ENCODE assay signal across 22 mouse cellular contexts in the genomic region with DNA sequence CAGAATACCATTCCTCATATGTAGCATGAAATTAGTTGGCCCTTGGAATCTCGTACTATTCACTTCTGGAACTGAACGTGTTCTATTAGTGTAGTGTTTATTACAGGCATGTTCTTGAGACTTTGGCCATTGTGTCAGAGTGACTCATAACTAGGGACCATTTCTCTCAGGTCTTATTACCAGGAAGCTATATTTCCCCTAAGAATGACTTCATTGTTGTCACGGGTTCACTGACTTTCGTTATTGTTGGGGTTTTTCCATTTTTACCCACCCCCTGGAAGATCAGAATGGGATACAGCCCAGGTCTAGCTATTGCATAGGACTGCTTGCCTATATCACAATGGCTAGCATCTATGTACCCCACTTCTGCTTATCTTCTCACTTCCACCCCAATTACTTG. TPM values are rescaled to one million over a fixed set of nuclear protein-coding genes. Genes with fewer than 3 reads are reported as not detected.
A peak's percentile ranks its signal among the peaks of the same experiment; 100 is the strongest.
DNase-seq lines count a peak whose midpoint lies in the region; ATAC-seq and TF ChIP-seq lines count a peak whose summit lies in the region.
"Had no signal": no experiment of that assay in that cellular context is flagged by ENCODE, and none has a peak within 500 bp of the region (broad histone marks: within the 10 kb centered on the region; RNA-seq: fewer than 3 reads in every experiment).

No protein-coding gene starts in this region.

- H3K27ac ChIP-seq in heart, embryonic 16.5 days (ENCODE audit: low read length): no peak overlapping the region
- H3K27ac ChIP-seq in bone marrow macrophage, adult 2 months (ENCODE audit: insufficient read depth, low read depth, low read length): peak overlapping the region; percentile 85
- H3K27ac ChIP-seq in intestine, postnatal 0 days (ENCODE audit: low read depth, low read length): peak overlapping the region; percentile 88
- H3K27ac ChIP-seq: hindbrain, postnatal 0 days; left cerebral cortex, adult 2 months; liver, embryonic 13.5 days; midbrain, embryonic 13.5 days; neural tube, embryonic 15.5 days had no signal

- WGBS in heart, embryonic 16.5 days: 64% methylated on average over 4 of the region's 4 CpGs
- 23% methylated on average over 4 of the region's 4 CpGs for WGBS in intestine, postnatal 0 days

- TF ChIP-seq CTCF in bone marrow macrophage, adult 2 months (IDR thresholded peaks at IDR 0.05; ENCODE audit: low read depth, low read length): no peak
- TF ChIP-seq CTCF in intestine, postnatal 0 days (IDR thresholded peaks at IDR 0.05; ENCODE audit: low read depth): no peak

- peak; percentile 28; the same call in 1 of the 2 replicates for ATAC-seq in heart, embryonic 16.5 days (replicated peaks; ENCODE audit: extremely low read depth, insufficient read depth, low FRiP score)
- ATAC-seq in intestine, postnatal 0 days: peak; percentile 85
- ATAC-seq: forebrain, postnatal 0 days; hindbrain, postnatal 0 days; midbrain, embryonic 13.5 days had no signal

- no peaks in the 10 kb centered on the region for H3K9me3 ChIP-seq in heart, embryonic 16.5 days (replicated peaks; ENCODE audit: control insufficient read depth, low read length)
- no peaks in the 10 kb centered on the region for H3K9me3 ChIP-seq in intestine, postnatal 0 days (ENCODE audit: control insufficient read depth)
- H3K9me3 ChIP-seq: G1E; liver, embryonic 13.5 days; midbrain, embryonic 13.5 days; neural tube, embryonic 15.5 days had no signal

- no peak overlapping the region for H3K4me3 ChIP-seq in heart, embryonic 16.5 days (ENCODE audit: low read length)
- H3K4me3 ChIP-seq in bone marrow macrophage, adult 2 months (ENCODE audit: insufficient read depth, low read length): no peak overlapping the region
- no peak overlapping the region for H3K4me3 ChIP-seq in intestine, postnatal 0 days (ENCODE audit: low read depth, low read length)
- H3K4me3 ChIP-seq: left cerebral cortex, adult 2 months; liver, embryonic 13.5 days; midbrain, embryonic 13.5 days; neural tube, embryonic 15.5 days had no signal

- H3K4me1 ChIP-seq in heart, embryonic 16.5 days (ENCODE audit: control insufficient read depth, insufficient read depth, low read length): peaks cover under 1% of the 10 kb centered on the region
- H3K4me1 ChIP-seq in bone marrow macrophage, adult 2 months (ENCODE audit: control insufficient read depth, insufficient read depth, low read length): peaks cover 46% of the 10 kb centered on the region
- peaks cover 16% of the 10 kb centered on the region; the same call in 1 of the 2 replicates for H3K4me1 ChIP-seq in intestine, postnatal 0 days (replicated peaks; ENCODE audit: control insufficient read depth, insufficient read depth, low read length)
- H3K4me1 ChIP-seq: liver, embryonic 13.5 days; midbrain, embryonic 13.5 days; neural tube, embryonic 15.5 days had no signal

- no peak for TF ChIP-seq POLR2A in bone marrow macrophage, adult 2 months (IDR thresholded peaks at IDR 0.05; ENCODE audit: borderline replicate concordance, low read depth, low read length)

- no peaks in the 10 kb centered on the region for H3K27me3 ChIP-seq in heart, embryonic 16.5 days (ENCODE audit: control insufficient read depth, insufficient read depth, low read length)
- no peaks in the 10 kb centered on the region for H3K27me3 ChIP-seq in intestine, postnatal 0 days (replicated peaks; ENCODE audit: control insufficient read depth, insufficient read depth, low read length)
- H3K27me3 ChIP-seq: midbrain, embryonic 13.5 days; neural tube, embryonic 15.5 days had no signal

- intact Hi-C loops in heart, postnatal 14 days (cut with DNase I): loop anchor here (5.0 kb wide), 1 partner anchor 55 kb away; no protein-coding TSS in a partner anchor

- H3K9ac ChIP-seq in heart, embryonic 16.5 days (ENCODE audit: low read length): no peak overlapping the region
- no peak overlapping the region for H3K9ac ChIP-seq in intestine, postnatal 0 days (ENCODE audit: low read depth, low read length)
- H3K9ac ChIP-seq: forebrain, postnatal 0 days; liver, embryonic 13.5 days; midbrain, embryonic 13.5 days; neural tube, embryonic 15.5 days had no signal

- no peak for DNase-seq in heart, postnatal 14 days
- peak; percentile 59 for DNase-seq in 3T3-L1 (ENCODE audit: low read depth, low spot score)
- no peak for DNase-seq in urinary bladder, postnatal 25 days (ENCODE audit: low spot score)
- DNase-seq in urinary bladder, postnatal 10 days (ENCODE audit: low spot score): no peak
- no peak for DNase-seq in B cell, adult 2 months
- DNase-seq: cerebellum, adult 11-12 months; cerebellum, postnatal 36 days; forebrain, postnatal 0 days; gastrocnemius, postnatal 10 days; heart, postnatal 36 days; kidney, adult 9 months; liver, embryonic 13.5 days; right cerebral cortex, postnatal 4 days; thymus, postnatal 36 days had no signal

- no peak overlapping the region for H3K4me2 ChIP-seq in heart, embryonic 16.5 days (ENCODE audit: low read depth, low read length)
- peak overlapping the region; percentile 3; the same call in 1 of the 2 replicates for H3K4me2 ChIP-seq in intestine, postnatal 0 days (replicated peaks; ENCODE audit: low read depth)
- H3K4me2 ChIP-seq: liver, embryonic 13.5 days; midbrain, embryonic 13.5 days; neural tube, embryonic 15.5 days had no signal

- H3K36me3 ChIP-seq in heart, embryonic 16.5 days (ENCODE audit: control insufficient read depth, insufficient read depth): no peaks in the 10 kb centered on the region
- no peaks in the 10 kb centered on the region for H3K36me3 ChIP-seq in intestine, postnatal 0 days (ENCODE audit: control insufficient read depth, insufficient read depth)
- H3K36me3 ChIP-seq: G1E; liver, embryonic 13.5 days; midbrain, embryonic 13.5 days; neural tube, embryonic 15.5 days had no signal

RNA-seq across cellular contexts. Expression of a gene that starts 13.7 kb away (rescaled TPM):
- polyA plus RNA-seq in heart, embryonic 16.5 days (2015; fragmentation: Nextera tagmentation; extraction: Ambion mirVana): 14.3 and 15.6 TPM in 2 replicates
- total RNA-seq in heart, postnatal 14 days (2021): 10 to 100 TPM; 23.4 to 25.9 TPM
- 38.3 and 41.3 TPM in 2 replicates for polyA plus RNA-seq in bone marrow macrophage, adult 2 months (2012; ENCODE audit: insufficient read depth, insufficient read length, missing spikeins)
- polyA plus RNA-seq in intestine, postnatal 0 days (2015; fragmentation: Nextera tagmentation; extraction: Ambion mirVana): 21.5 and 26.4 TPM in 2 replicates

RNA-seq across cellular contexts. Expression of a gene that starts 47.2 kb away (rescaled TPM):
- polyA plus RNA-seq in heart, embryonic 16.5 days (2015; fragmentation: Nextera tagmentation; extraction: Ambion mirVana): 7.8 and 8.4 TPM in 2 replicates
- total RNA-seq in heart, postnatal 14 days (2021): 10 to 100 TPM in 1 of 2 experiments, 1 to 10 TPM in 1; 8.7 to 10.8 TPM
- polyA plus RNA-seq in bone marrow macrophage, adult 2 months (2012; ENCODE audit: insufficient read depth, insufficient read length, missing spikeins): 52.9 and 55.8 TPM in 2 replicates
- 9.5 and 10.2 TPM in 2 replicates for polyA plus RNA-seq in intestine, postnatal 0 days (2015; fragmentation: Nextera tagmentation; extraction: Ambion mirVana)
